Mouse (Mus musculus) duodenum, adult 2 months (tissue): Measurements from ENCODE around the gene Tat. TPM values are rescaled to one million over a fixed set of nuclear protein-coding genes. Genes with fewer than 3 reads are reported as not detected.

Source experiments
- polyA plus RNA-seq: library from polyadenylated mRNA; depleted of rRNA; stranded (reverse); fragments of >200 nt; gene quantifications from 2 replicates; pipeline ENCODE4 v1.2.3, GENCODE M21; 2012; ENCODE audit warnings: low replicate concordance; rRNA removed

Gene Tat
- polyA plus RNA-seq: 0.05 and 0.15 TPM in 2 replicates

GRCm38 (mm10) chr8:109990224-109990623, at the start of gene Tat:
Gene Tat, plus strand, starts transcription at chr8:109990437.

GRCm38 (mm10) chr8:109961693-109962367, 28.4 kb upstream of the Tat start, which contains the start of gene Marveld3:
Gene Marveld3, minus strand, starts transcription at chr8:109962203.

GRCm38 (mm10) chr8:110039659-110040058, 49.4 kb downstream of the Tat start, which contains the start of gene Chst4:
Gene Chst4, minus strand, starts transcription at chr8:110039740.

Other genes with a start within 250 kb of the Tat start
- 10.0 and 11.0 TPM in 2 replicates for gene Ap1g1, start 211.9 kb upstream of the Tat start, polyA plus RNA-seq
- gene Phlpp2, start 121.9 kb upstream of the Tat start, polyA plus RNA-seq: 5.7 and 14.5 TPM in 2 replicates
- gene Marveld3, start 28.2 kb upstream of the Tat start, polyA plus RNA-seq: 12.4 and 51.3 TPM in 2 replicates
- gene Chst4, start 49.3 kb downstream of the Tat start, polyA plus RNA-seq: 18.7 and 39.4 TPM in 2 replicates
- 0.12 and 0.53 TPM in 2 replicates for gene Zfp612, start 89.3 kb downstream of the Tat start, polyA plus RNA-seq
- not detected in 2 replicates for gene Gm21964, start 110.8 kb downstream of the Tat start, polyA plus RNA-seq
- not detected in 2 replicates for gene Gm17720, start 112.3 kb downstream of the Tat start, polyA plus RNA-seq
- gene Calb2, start 177.8 kb downstream of the Tat start, polyA plus RNA-seq: 3.3 and 4.8 TPM in 2 replicates
- 1.2 and 1.7 TPM in 2 replicates for gene Cmtr2, start 225.2 kb downstream of the Tat start, polyA plus RNA-seq